Mouse (Mus musculus): ENCODE measurements around the gene Zscan2. TPM values are rescaled to one million over a fixed set of nuclear protein-coding genes. Genes with fewer than 3 reads are reported as not detected.

Gene Zscan2
- polyA plus RNA-seq (2015; fragmentation: Nextera tagmentation; extraction: Ambion mirVana): 0.63 and 0.76 TPM in 2 replicates

- no peaks in the 10 kb centered on the region; the same call in 1 of the 2 replicates for H3K4me1 ChIP-seq (replicated peaks; ENCODE audit: control insufficient read depth, insufficient read depth)
- no peaks in the 10 kb centered on the region for H3K9me3 ChIP-seq (ENCODE audit: control insufficient read depth, low read length)
- DNase-seq (ENCODE audit: low spot score) (peak; percentile 93), ATAC-seq (ENCODE audit: low FRiP score, low TSS enrichment) (peak; percentile 96)
- H3K36me3 ChIP-seq (ENCODE audit: control insufficient read depth, insufficient read depth, low read length): no peaks in the 10 kb centered on the region
- WGBS: under 1% methylated on average over 40 of the region's 40 CpGs
- peak within 1 kb of the TSS; percentile 84 for H3K4me3 ChIP-seq (ENCODE audit: low read depth, low read length)
- peak within 1 kb of the TSS; percentile 84 for H3K4me2 ChIP-seq (replicated peaks; ENCODE audit: low read depth)
- peak within 1 kb of the TSS; percentile 69 for H3K27ac ChIP-seq (replicated peaks)
- TF ChIP-seq EP300 (optimal IDR thresholded peaks at IDR 0.05) (no peak), CTCF (IDR thresholded peaks at IDR 0.05; ENCODE audit: low read depth) (no peak)
- H3K9ac ChIP-seq (ENCODE audit: low read length): peak within 1 kb of the TSS; percentile 81
- H3K27me3 ChIP-seq (ENCODE audit: control insufficient read depth, insufficient read depth, low read length): no peaks in the 10 kb centered on the region
Observed at GRCm38 (mm10) chr7:80860729-80861274, at the start of gene Zscan2. TSS of gene Zscan2 (plus strand) at chr7:80860920.

DNA sequence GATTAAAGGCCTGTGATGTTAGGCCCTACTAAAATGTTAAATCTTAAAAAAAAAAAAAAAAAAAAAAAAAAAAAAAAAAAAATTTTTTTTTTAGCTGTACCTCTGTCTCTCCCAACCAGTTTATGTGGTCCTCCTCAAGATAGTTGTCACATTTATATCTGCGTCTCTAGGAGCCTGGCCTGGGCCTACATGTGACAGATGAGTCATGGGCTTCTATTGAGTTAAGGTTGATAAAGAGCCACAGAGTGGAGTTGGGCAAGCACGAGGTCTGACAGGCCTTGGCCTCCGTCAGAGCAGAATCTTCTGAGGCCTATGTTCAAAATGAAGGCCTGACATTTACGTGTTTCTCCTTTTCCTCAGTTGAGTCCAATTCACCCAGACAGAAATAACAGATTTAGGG is 47.3 kb upstream of the Zscan2 start:
- WGBS: 58% methylated on average over 4 of the region's 4 CpGs
- no peak for TF ChIP-seq CTCF (IDR thresholded peaks at IDR 0.05; ENCODE audit: low read depth)
- no peak for TF ChIP-seq EP300 (optimal IDR thresholded peaks at IDR 0.05)
- Histone ChIP-seq H3K36me3 (ENCODE audit: control insufficient read depth, insufficient read depth, low read length) (no peaks in the 10 kb centered on the region), H3K4me2 (replicated peaks; ENCODE audit: low read depth) (no peak overlapping the region), H3K4me1 (replicated peaks; ENCODE audit: control insufficient read depth, insufficient read depth) (no peaks in the 10 kb centered on the region), H3K27me3 (ENCODE audit: control insufficient read depth, insufficient read depth, low read length) (no peaks in the 10 kb centered on the region), H3K4me3 (ENCODE audit: low read depth, low read length) (no peak overlapping the region), H3K27ac (replicated peaks) (no peak overlapping the region), H3K9me3 (ENCODE audit: control insufficient read depth, low read length) (no peaks in the 10 kb centered on the region), H3K9ac (ENCODE audit: low read length) (no peak overlapping the region)
- ATAC-seq (ENCODE audit: low FRiP score, low TSS enrichment) (peak; percentile 82), DNase-seq (ENCODE audit: low spot score) (no peak)

DNA sequence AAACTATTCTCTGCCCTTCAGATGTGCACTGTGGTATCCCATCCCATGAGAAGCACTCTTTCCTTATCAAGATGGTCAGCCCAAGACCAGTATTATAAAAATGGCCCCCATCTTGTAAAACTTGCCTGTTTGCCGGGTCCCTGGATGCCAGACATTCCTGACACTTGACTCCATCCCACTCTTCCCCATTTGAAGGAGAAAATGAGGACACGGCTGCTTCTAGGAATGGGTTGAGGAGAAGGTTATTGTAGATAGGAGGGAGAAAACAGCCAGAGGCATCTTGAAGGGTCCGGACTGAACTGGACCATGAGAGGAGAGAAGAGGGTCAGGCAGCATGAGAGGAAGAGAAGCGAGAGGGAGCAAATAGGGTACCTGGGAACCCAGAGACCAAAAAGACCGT is 44.1 kb upstream of the Zscan2 start:
- TF ChIP-seq CTCF (IDR thresholded peaks at IDR 0.05; ENCODE audit: low read depth): no peak
- no peak for TF ChIP-seq EP300 (optimal IDR thresholded peaks at IDR 0.05)
- H3K4me2 ChIP-seq (replicated peaks; ENCODE audit: low read depth): no peak overlapping the region
- no peaks in the 10 kb centered on the region for H3K27me3 ChIP-seq (ENCODE audit: control insufficient read depth, insufficient read depth, low read length)
- H3K4me1 ChIP-seq (replicated peaks; ENCODE audit: control insufficient read depth, insufficient read depth): no peaks in the 10 kb centered on the region
- no peak overlapping the region for H3K4me3 ChIP-seq (ENCODE audit: low read depth, low read length)
- no peak overlapping the region for H3K27ac ChIP-seq (replicated peaks)
- DNase-seq (ENCODE audit: low spot score) (no peak), ATAC-seq (ENCODE audit: low FRiP score, low TSS enrichment) (no peak)
- H3K36me3 ChIP-seq (ENCODE audit: control insufficient read depth, insufficient read depth, low read length): no peaks in the 10 kb centered on the region
- WGBS: 60% methylated on average over 5 of the region's 5 CpGs
- H3K9me3 ChIP-seq (ENCODE audit: control insufficient read depth, low read length): no peaks in the 10 kb centered on the region
- H3K9ac ChIP-seq (ENCODE audit: low read length): no peak overlapping the region

- no peak overlapping the region for H3K9ac ChIP-seq (ENCODE audit: low read length)
- H3K4me1 ChIP-seq (replicated peaks; ENCODE audit: control insufficient read depth, insufficient read depth): no peaks in the 10 kb centered on the region
- ATAC-seq (ENCODE audit: low FRiP score, low TSS enrichment) (no peak), DNase-seq (ENCODE audit: low spot score) (no peak)
- 81% methylated on average over 4 of the region's 4 CpGs for WGBS
- no peak overlapping the region for H3K4me3 ChIP-seq (ENCODE audit: low read depth, low read length)
- no peak overlapping the region for H3K4me2 ChIP-seq (replicated peaks; ENCODE audit: low read depth)
- no peaks in the 10 kb centered on the region for H3K9me3 ChIP-seq (ENCODE audit: control insufficient read depth, low read length)
- no peaks in the 10 kb centered on the region for H3K27me3 ChIP-seq (ENCODE audit: control insufficient read depth, insufficient read depth, low read length)
- H3K27ac ChIP-seq (replicated peaks): no peak overlapping the region
- TF ChIP-seq CTCF (IDR thresholded peaks at IDR 0.05; ENCODE audit: low read depth): no peak
- no peaks in the 10 kb centered on the region for H3K36me3 ChIP-seq (ENCODE audit: control insufficient read depth, insufficient read depth, low read length)
Observed at GRCm38 (mm10) chr7:80820838-80821237, 39.9 kb upstream of the Zscan2 start.

DNA sequence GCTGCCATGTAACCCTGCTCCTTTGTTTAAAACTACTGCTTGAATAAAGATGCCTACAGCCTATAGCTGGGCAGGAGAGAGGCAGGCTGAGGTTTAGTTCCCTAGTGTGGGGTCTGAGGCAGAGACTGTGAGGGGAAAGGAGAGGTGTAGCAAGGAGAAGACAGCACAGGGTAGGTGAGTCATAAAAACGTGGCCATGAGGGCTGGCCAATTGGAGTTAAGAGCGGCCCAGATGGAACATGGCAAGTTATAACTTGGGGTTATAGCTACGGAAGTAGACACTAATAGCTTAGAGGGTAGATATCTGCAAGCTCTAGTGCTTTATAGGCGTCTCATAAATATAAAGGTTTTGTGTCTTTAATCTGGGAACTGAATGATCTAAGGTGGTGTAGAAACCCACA is 37.5 kb upstream of the Zscan2 start:
- Histone ChIP-seq H3K9me3 (ENCODE audit: control insufficient read depth, low read length) (no peaks in the 10 kb centered on the region), H3K4me1 (replicated peaks; ENCODE audit: control insufficient read depth, insufficient read depth) (no peaks in the 10 kb centered on the region), H3K4me2 (replicated peaks; ENCODE audit: low read depth) (no peak overlapping the region), H3K36me3 (ENCODE audit: control insufficient read depth, insufficient read depth, low read length) (no peaks in the 10 kb centered on the region), H3K27ac (replicated peaks) (no peak overlapping the region), H3K27me3 (ENCODE audit: control insufficient read depth, insufficient read depth, low read length) (no peaks in the 10 kb centered on the region), H3K9ac (ENCODE audit: low read length) (no peak overlapping the region), H3K4me3 (ENCODE audit: low read depth, low read length) (no peak overlapping the region)
- 72% methylated on average over 4 of the region's 4 CpGs for WGBS
- TF ChIP-seq EP300 (optimal IDR thresholded peaks at IDR 0.05) (no peak), CTCF (IDR thresholded peaks at IDR 0.05; ENCODE audit: low read depth) (no peak)
- no peak for DNase-seq (ENCODE audit: low spot score)
- ATAC-seq (ENCODE audit: low FRiP score, low TSS enrichment): no peak

DNA sequence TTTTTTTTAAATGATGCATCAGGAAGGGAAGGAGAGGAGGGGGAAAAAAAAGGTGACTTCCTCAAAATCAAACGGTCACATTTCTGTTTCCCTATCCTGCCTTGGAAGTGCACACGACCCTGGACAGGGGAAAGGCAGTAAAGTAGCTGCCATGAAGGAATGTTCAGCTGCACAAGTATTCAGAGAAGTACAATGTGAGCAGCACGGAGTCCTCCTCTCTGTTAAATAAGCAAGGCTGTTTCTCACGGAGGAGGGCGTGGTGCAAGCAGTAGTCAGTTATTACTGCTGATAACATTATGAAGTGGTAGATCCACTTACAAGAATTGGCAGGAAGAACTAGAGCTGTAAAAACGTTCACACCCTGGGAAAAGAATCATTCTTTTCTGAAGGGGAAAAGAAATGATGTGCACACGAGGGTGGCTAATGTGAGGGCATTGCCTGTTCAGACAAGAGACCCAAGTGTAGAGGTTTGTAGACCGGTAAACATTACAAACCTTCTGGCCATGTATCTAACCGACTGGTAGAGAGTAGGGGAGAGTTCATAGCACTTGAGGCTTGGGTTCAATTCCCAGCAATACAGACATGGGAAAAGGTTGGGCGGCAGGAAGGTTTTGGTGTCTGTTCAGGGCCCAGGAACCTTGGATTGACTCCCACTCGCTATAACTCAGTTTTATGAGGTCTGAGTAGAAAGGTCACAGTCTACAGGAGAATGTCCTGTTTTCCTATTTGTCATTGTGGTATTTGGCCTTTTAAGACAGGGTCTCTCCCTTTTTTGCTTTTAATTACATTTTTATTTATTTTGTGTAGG is 36.6 kb upstream of the Zscan2 start:
- Histone ChIP-seq H3K9me3 (ENCODE audit: control insufficient read depth, low read length) (no peaks in the 10 kb centered on the region), H3K27ac (replicated peaks) (peak overlapping the region; percentile 65), H3K36me3 (ENCODE audit: control insufficient read depth, insufficient read depth, low read length) (no peaks in the 10 kb centered on the region), H3K9ac (ENCODE audit: low read length) (no peak overlapping the region), H3K4me3 (ENCODE audit: low read depth, low read length) (no peak overlapping the region), H3K4me1 (replicated peaks; ENCODE audit: control insufficient read depth, insufficient read depth) (no peaks in the 10 kb centered on the region), H3K4me2 (replicated peaks; ENCODE audit: low read depth) (no peak overlapping the region), H3K27me3 (ENCODE audit: control insufficient read depth, insufficient read depth, low read length) (no peaks in the 10 kb centered on the region)
- ATAC-seq (ENCODE audit: low FRiP score, low TSS enrichment) (peak; percentile 47), DNase-seq (ENCODE audit: low spot score) (peak; percentile 57)
- TF ChIP-seq CTCF (IDR thresholded peaks at IDR 0.05; ENCODE audit: low read depth) (no peak), EP300 (optimal IDR thresholded peaks at IDR 0.05) (no peak)
- WGBS: 36% methylated on average over 11 of the region's 11 CpGs
